Mouse (Mus musculus) kidney, adult 2 months (tissue): ENCODE data around the gene Necab2. TPM values are rescaled to one million over a fixed set of nuclear protein-coding genes. Genes with fewer than 3 reads are reported as not detected.

Source experiments
- DNase-seq: peaks from one replicate; pipeline ENCODE4 v3.0.0; 2021
- H3K27ac ChIP-seq: fragments of 200-500 bp; 2 replicates; pipeline ENCODE4 v1.5.1; 2012; ENCODE audit warnings: low read depth, low read length, control low read depth, inconsistent platforms; ENCODE audit not compliant: insufficient read depth
- H3K27me3 ChIP-seq: fragments of 200-500 bp; replicated peaks from 2 replicates; pipeline ENCODE4 v1.6.1; 2012; ENCODE audit warnings: mild to moderate bottlenecking, moderate library complexity, low read length, inconsistent platforms; ENCODE audit not compliant: control insufficient read depth, insufficient read depth
- H3K36me3 ChIP-seq: fragments of 200-500 bp; 2 replicates; pipeline ENCODE4 v1.6.1; 2012; ENCODE audit warnings: mild to moderate bottlenecking, moderate library complexity, low read length, inconsistent platforms; ENCODE audit not compliant: control insufficient read depth, insufficient read depth
- H3K4me1 ChIP-seq: fragments of 200-500 bp; 2 replicates; pipeline ENCODE4 v1.6.1; 2011; ENCODE audit warnings: low read length; ENCODE audit not compliant: control insufficient read depth, insufficient read depth
- H3K4me3 ChIP-seq: fragments of 200-500 bp; 2 replicates; pipeline ENCODE4 v1.5.1; 2011; ENCODE audit warnings: mild to moderate bottlenecking, low read depth, low read length, control low read depth; ENCODE audit not compliant: insufficient read depth
- CTCF ChIP-seq: fragments of 200-500 bp; conservative IDR thresholded peaks from 2 replicates; pipeline ENCODE4 v1.5.1; 2011; ENCODE audit warnings: low read depth, mild to moderate bottlenecking, control low read depth, low read length, moderate library complexity, mixed read lengths; ENCODE audit not compliant: insufficient read depth, insufficient read length
- POLR2A ChIP-seq: fragments of 200-500 bp; IDR thresholded peaks from one replicate; pipeline ENCODE4 v1.6.1; 2011; ENCODE audit warnings: low read depth, low read length, control low read depth
- WGBS: fragments of 180-500 bp; shearing (Covaris S2); methylation state at CpG from one replicate; pipeline ENCODE4 v1.1.7; 2018; 5-methylcytosine and 5-hydroxymethylcytosine counted together
- polyA plus RNA-seq: library from polyadenylated mRNA; depleted of rRNA; stranded (reverse); fragments of >200 nt; gene quantifications from 2 replicates; pipeline ENCODE4 v1.2.3, GENCODE M21; 2012; rRNA removed

Necab2 gene
- polyA plus RNA-seq, 1 experiment: 0.11 TPM

DNA sequence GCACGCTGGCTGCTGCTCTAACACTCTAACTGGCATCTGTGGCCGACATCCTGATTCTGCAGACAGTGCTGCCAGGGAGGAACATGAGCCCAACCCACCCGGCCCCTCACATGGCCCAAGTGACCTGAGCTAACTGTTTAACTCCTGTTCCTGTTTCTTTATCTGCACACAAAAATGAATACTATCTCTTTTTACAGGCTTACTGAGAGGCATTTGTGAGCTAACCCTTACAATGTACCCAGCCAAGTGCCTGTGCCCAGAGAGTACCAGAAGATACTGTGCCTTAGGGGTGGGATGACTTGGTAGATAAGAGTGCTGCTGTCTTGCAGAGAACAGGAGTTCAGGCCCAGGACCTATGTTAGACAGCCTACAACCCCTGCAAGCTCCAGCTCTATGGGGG, 68.4 kb downstream of the Necab2 start:
- no peak overlapping the region for H3K27ac ChIP-seq
- WGBS: 87% methylated on average over 3 of the region's 3 CpGs
- peaks cover 10% of the 10 kb centered on the region for H3K36me3 ChIP-seq
- no peak for TF ChIP-seq CTCF
- no peak for TF ChIP-seq POLR2A
- DNase-seq: no peak
- H3K27me3 ChIP-seq: no peaks in the 10 kb centered on the region
- no peaks in the 10 kb centered on the region for H3K4me1 ChIP-seq
- H3K4me3 ChIP-seq: no peak overlapping the region

DNA sequence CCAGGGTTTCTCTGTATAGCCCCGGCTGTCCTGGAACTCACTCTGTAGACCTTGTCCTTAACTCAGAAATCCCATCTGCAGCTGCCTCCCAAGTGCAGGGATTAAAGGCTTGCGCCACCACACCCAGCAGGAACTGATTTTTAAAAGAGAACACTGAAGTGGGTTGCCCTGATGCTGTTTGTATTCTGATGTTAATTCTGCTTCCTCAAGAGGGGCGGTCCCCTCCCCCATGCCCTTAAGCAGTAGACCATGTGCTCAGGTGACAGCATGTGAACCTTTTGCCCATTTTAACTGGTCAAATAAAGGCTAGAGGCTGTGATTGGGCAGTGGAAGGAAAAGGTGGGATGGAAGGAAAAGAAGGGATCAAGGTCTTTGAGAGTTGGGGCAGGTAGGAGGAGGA, 69.2 kb downstream of the Necab2 start:
- no peak overlapping the region for H3K27ac ChIP-seq
- no peak for TF ChIP-seq CTCF
- no peak for TF ChIP-seq POLR2A
- no peak for DNase-seq
- peaks cover 10% of the 10 kb centered on the region for H3K36me3 ChIP-seq
- no peaks in the 10 kb centered on the region for H3K4me1 ChIP-seq
- 83% methylated on average over 3 of the region's 3 CpGs for WGBS
- no peaks in the 10 kb centered on the region for H3K27me3 ChIP-seq
- H3K4me3 ChIP-seq: no peak overlapping the region

DNA sequence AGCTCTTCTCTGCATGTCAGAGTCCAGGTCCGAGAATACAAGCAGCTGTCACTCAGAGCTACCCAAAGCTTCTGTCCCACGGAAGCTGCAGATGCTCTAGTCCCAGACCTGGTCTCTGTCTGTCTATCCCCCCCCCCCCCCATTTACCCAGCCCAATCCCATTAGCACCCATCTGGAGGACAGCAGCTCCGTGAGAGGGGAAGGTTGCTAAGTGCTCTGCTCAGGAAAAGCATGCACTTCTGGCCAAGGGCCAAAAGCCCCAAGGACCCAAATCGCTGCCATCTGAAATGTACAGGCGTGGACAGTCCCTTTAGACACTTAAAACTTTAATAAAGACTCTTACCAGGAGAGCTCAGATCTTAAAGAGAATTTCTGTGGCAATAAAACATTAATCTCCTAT, 70.2 kb downstream of the Necab2 start:
- H3K27me3 ChIP-seq: no peaks in the 10 kb centered on the region
- no peaks in the 10 kb centered on the region for H3K4me1 ChIP-seq
- no peak for DNase-seq
- no peak overlapping the region for H3K27ac ChIP-seq
- H3K4me3 ChIP-seq: no peak overlapping the region
- H3K36me3 ChIP-seq: peaks cover 10% of the 10 kb centered on the region
- WGBS: 67% methylated on average over 5 of the region's 5 CpGs
- TF ChIP-seq CTCF (no peak), POLR2A (no peak)

DNA sequence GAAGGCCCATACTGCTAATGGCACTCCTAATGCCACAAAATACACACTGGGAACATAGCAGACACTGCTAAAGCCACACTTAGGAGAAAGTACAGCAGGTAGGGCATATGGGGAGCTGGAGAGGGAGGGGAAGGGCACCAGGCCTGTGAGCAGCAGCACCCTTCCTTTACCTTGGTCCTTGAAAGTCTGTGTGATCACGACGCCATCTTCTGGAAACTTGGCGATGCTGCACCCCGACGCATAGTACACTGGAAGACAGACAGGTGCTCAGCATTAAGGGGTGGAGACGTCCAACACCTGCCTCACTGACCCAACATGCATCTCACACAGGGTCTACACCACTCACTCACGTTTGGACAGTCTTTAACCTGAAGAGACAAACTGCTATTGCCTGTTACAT, 73.6 kb downstream of the Necab2 start:
- WGBS: 77% methylated on average over 7 of the region's 7 CpGs

More for the DNA sequence above, 73.6 kb downstream of the Necab2 start:
- H3K36me3 ChIP-seq: peaks cover 12% of the 10 kb centered on the region
- H3K27me3 ChIP-seq: no peaks in the 10 kb centered on the region
- H3K27ac ChIP-seq: no peak overlapping the region
- DNase-seq: no peak
- H3K4me3 ChIP-seq: no peak overlapping the region
- no peaks in the 10 kb centered on the region for H3K4me1 ChIP-seq
- TF ChIP-seq POLR2A (no peak), CTCF (peak; percentile 39; the same call in 1 of the 2 replicates)

Other genes starting within 250 kb of the Necab2 start
- 161 and 203 TPM in 2 replicates for gene Hsbp1, start 102.2 kb upstream of the Necab2 start, polyA plus RNA-seq
- gene Mlycd, start 51.8 kb upstream of the Necab2 start, polyA plus RNA-seq: 48.2 and 55.6 TPM in 2 replicates
- gene Osgin1, start 12.6 kb upstream of the Necab2 start, polyA plus RNA-seq: 115 and 194 TPM in 2 replicates
- gene Slc38a8, start 55.0 kb downstream of the Necab2 start, polyA plus RNA-seq: 0.08 TPM in 1 of 2 replicates, not detected in the other
- gene Mbtps1, start 112.0 kb downstream of the Necab2 start, polyA plus RNA-seq: 58.0 and 67.3 TPM in 2 replicates
- gene Hsdl1, start 128.5 kb downstream of the Necab2 start, polyA plus RNA-seq: 20.0 and 23.1 TPM in 2 replicates
- 0.42 and 0.57 TPM in 2 replicates for gene Dnaaf1, start 128.5 kb downstream of the Necab2 start, polyA plus RNA-seq
- 10.2 and 12.8 TPM in 2 replicates for gene Taf1c, start 158.5 kb downstream of the Necab2 start, polyA plus RNA-seq
- gene Adad2, start 166.0 kb downstream of the Necab2 start, polyA plus RNA-seq: not detected in 2 replicates
- 0.56 and 0.58 TPM in 2 replicates for gene Kcng4, start 189.0 kb downstream of the Necab2 start, polyA plus RNA-seq
- 8.4 and 11.8 TPM in 2 replicates for gene Wfdc1, start 219.6 kb downstream of the Necab2 start, polyA plus RNA-seq